Mouse (Mus musculus) embryonic facial prominence, embryonic 13.5 days (tissue): ENCODE measurements around the gene Mybl2. TPM values are rescaled to one million over a fixed set of nuclear protein-coding genes. Genes with fewer than 3 reads are reported as not detected.
"Not testable (repeated sequence)": the region's sequence is repeated elsewhere in the genome, so short reads cannot be mapped to it uniquely, and the experiment has no call there.

Experiments
- ATAC-seq: fragments of 200-750 bp; cut with Nextera tagmentation; 2 replicates; pipeline ENCODE4 v1.8.0; 2017; ENCODE audit warnings: low read depth; ENCODE audit not compliant: insufficient number of reproducible peaks, insufficient read depth, low FRiP score, low TSS enrichment
- H3K27ac ChIP-seq: fragments of 300-500 bp; sonication (generic); 2 replicates; pipeline ENCODE4 v1.5.1; 2015; ENCODE audit warnings: moderate library complexity, mild to moderate bottlenecking, inconsistent platforms
- H3K27me3 ChIP-seq: fragments of 300-500 bp; sonication (generic); 2 replicates; pipeline ENCODE4 v1.6.1; 2015; ENCODE audit warnings: mild to moderate bottlenecking, inconsistent platforms
- H3K36me3 ChIP-seq: fragments of 300-500 bp; sonication (generic); 2 replicates; pipeline ENCODE4 v1.6.1; 2015; ENCODE audit warnings: mild to moderate bottlenecking, inconsistent platforms
- H3K4me1 ChIP-seq: fragments of 300-500 bp; sonication (generic); 2 replicates; pipeline ENCODE4 v1.6.1; 2015; ENCODE audit warnings: inconsistent platforms
- H3K4me2 ChIP-seq: fragments of 300-500 bp; sonication (generic); 2 replicates; pipeline ENCODE4 v1.6.1; 2015; ENCODE audit warnings: moderate library complexity, mild to moderate bottlenecking, inconsistent platforms
- H3K4me3 ChIP-seq: fragments of 300-500 bp; sonication (generic); 2 replicates; pipeline ENCODE4 v1.5.1; 2015; ENCODE audit warnings: mild to moderate bottlenecking, inconsistent platforms
- H3K9ac ChIP-seq: fragments of 300-500 bp; sonication (generic); 2 replicates; pipeline ENCODE4 v1.6.1; 2015; ENCODE audit warnings: mild to moderate bottlenecking, inconsistent platforms
- H3K9me3 ChIP-seq: fragments of 300-500 bp; sonication (generic); 2 replicates; pipeline ENCODE4 v1.6.1; 2016; ENCODE audit warnings: inconsistent platforms
- WGBS: fragments of 180-500 bp; shearing (Covaris S2); methylation state at CpG from one replicate; pipeline ENCODE4 v1.1.7; 2015; ENCODE audit warnings: mixed read lengths; 5-methylcytosine and 5-hydroxymethylcytosine counted together
- polyA plus RNA-seq: library from polyadenylated mRNA; unstranded; fragments of >200 nt; fragmentation: Nextera tagmentation; extraction: Ambion mirVana; gene quantifications from 2 replicates; pipeline ENCODE4 v1.2.1, GENCODE M21; 2015

Mybl2 gene
- polyA plus RNA-seq, 1 experiment from 2014 or later = 31.3 TPM

- H3K36me3 ChIP-seq = no peaks in the 10 kb centered on the region
- ATAC-seq = no peak
- H3K4me1 ChIP-seq = peaks cover 26% of the 10 kb centered on the region
- peak overlapping the region; percentile 99 for H3K4me2 ChIP-seq
- peak overlapping the region; percentile 79 for H3K9ac ChIP-seq
- peak overlapping the region; percentile 51; the same call in 1 of the 2 replicates for H3K27ac ChIP-seq
- H3K9me3 ChIP-seq = no peaks in the 10 kb centered on the region
- peak overlapping the region; percentile 76 for H3K4me3 ChIP-seq
- no peaks in the 10 kb centered on the region for H3K27me3 ChIP-seq
- WGBS = 1% methylated on average over 38 of the region's 38 CpGs
These were observed 506 bp downstream of the Mybl2 start for GRCm38 (mm10) chr2:163054891-163055494.

DNA sequence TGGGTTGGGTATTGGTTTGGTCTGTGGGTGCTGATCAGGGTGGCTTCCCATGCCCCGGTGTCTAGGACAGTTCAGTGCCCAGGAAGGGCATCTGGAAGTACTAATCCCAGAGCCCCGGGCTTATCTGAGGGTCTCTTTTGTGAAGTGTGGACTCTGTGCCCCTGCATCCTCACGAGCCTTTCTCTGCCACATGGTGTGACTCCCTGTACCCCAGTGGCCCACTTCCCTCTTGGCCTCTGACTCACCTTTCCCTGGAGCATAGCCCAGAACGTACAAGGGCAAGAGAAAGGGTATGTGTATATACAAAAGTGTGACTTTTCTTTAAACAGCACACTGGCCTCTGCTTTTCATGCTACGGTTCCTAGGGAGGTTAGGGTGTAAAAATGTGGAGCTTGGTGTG, 1.2 kb downstream of the Mybl2 start:
- H3K4me3 ChIP-seq = peak overlapping the region; percentile 76
- WGBS = 34% methylated on average over 5 of the region's 5 CpGs
- H3K9ac ChIP-seq = peak overlapping the region; percentile 79
- ATAC-seq = no peak
- peak overlapping the region; percentile 99 for H3K4me2 ChIP-seq
- no peak overlapping the region for H3K27ac ChIP-seq
- H3K27me3 ChIP-seq = no peaks in the 10 kb centered on the region
- no peaks in the 10 kb centered on the region for H3K36me3 ChIP-seq
- H3K4me1 ChIP-seq = peaks cover 26% of the 10 kb centered on the region
- no peaks in the 10 kb centered on the region for H3K9me3 ChIP-seq

GRCm38 (mm10) chr2:163056584-163056983, 2.1 kb downstream of the Mybl2 start:
- 88% methylated on average over 9 of the region's 9 CpGs for WGBS
- peaks cover 26% of the 10 kb centered on the region for H3K4me1 ChIP-seq
- H3K27ac ChIP-seq = no peak overlapping the region
- ATAC-seq = no peak
- no peaks in the 10 kb centered on the region for H3K36me3 ChIP-seq
- no peaks in the 10 kb centered on the region for H3K9me3 ChIP-seq
- no peak overlapping the region for H3K4me2 ChIP-seq
- no peak overlapping the region for H3K4me3 ChIP-seq
- no peaks in the 10 kb centered on the region for H3K27me3 ChIP-seq
- no peak overlapping the region for H3K9ac ChIP-seq

DNA sequence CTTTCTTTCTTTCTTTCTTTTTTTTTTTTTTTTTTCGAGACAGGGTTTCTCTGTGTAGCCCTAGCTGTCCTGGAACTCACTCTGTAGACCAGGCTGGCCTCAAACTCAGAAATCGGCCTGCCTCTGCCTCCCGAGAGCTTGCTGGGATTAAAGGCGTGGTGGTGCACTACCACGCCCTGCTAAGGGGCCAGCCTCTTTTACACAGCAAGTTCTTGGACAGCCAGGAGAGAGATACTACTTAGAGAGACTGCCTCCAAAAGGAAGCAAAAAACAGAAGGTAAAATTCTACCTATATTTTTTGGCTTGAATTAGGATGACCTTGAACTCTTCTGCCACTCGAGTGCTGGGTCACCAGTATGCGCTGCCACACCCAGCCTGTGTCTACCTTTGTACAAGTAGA, 4.5 kb downstream of the Mybl2 start:
- H3K9ac ChIP-seq, H3K27ac ChIP-seq, H3K4me3 ChIP-seq, ATAC-seq, H3K9me3 ChIP-seq, H3K27me3 ChIP-seq, H3K4me2 ChIP-seq: not testable (repeated sequence)
- WGBS = 93% methylated on average over 6 of the region's 7 CpGs
- Histone ChIP-seq H3K4me1 (peaks cover 21% of the 10 kb centered on the region), H3K36me3 (peaks cover 15% of the 10 kb centered on the region)

GRCm38 (mm10) chr2:163060630-163061029, 6.1 kb downstream of the Mybl2 start:
- H3K4me2 ChIP-seq = no peak overlapping the region
- H3K9ac ChIP-seq = no peak overlapping the region
- 83% methylated on average over 6 of the region's 6 CpGs for WGBS
- no peak overlapping the region for H3K4me3 ChIP-seq
- peaks cover 8% of the 10 kb centered on the region for H3K4me1 ChIP-seq
- ATAC-seq = no peak
- H3K9me3 ChIP-seq = no peaks in the 10 kb centered on the region
- no peak overlapping the region for H3K27ac ChIP-seq
- H3K27me3 ChIP-seq = no peaks in the 10 kb centered on the region
- peaks cover 30% of the 10 kb centered on the region for H3K36me3 ChIP-seq

GRCm38 (mm10) chr2:163061203-163062118, 7.0 kb downstream of the Mybl2 start:
- Histone ChIP-seq H3K4me1 (peaks cover under 1% of the 10 kb centered on the region; the same call in 1 of the 2 replicates), H3K27ac (no peak overlapping the region), H3K4me3 (no peak overlapping the region), H3K9ac (no peak overlapping the region), H3K9me3 (no peaks in the 10 kb centered on the region), H3K27me3 (no peaks in the 10 kb centered on the region), H3K4me2 (no peak overlapping the region), H3K36me3 (peaks cover 34% of the 10 kb centered on the region)
- no peak for ATAC-seq
- 78% methylated on average over 8 of the region's 8 CpGs for WGBS

GRCm38 (mm10) chr2:163062119-163062508, 7.6 kb downstream of the Mybl2 start:
- no peak overlapping the region for H3K9ac ChIP-seq
- H3K36me3 ChIP-seq = peaks cover 34% of the 10 kb centered on the region
- H3K27ac ChIP-seq = no peak overlapping the region
- H3K27me3 ChIP-seq = no peaks in the 10 kb centered on the region
- no peak for ATAC-seq
- H3K4me1 ChIP-seq = no peaks in the 10 kb centered on the region
- H3K9me3 ChIP-seq = no peaks in the 10 kb centered on the region
- H3K4me3 ChIP-seq = no peak overlapping the region
- no peak overlapping the region for H3K4me2 ChIP-seq
- WGBS = 76% methylated on average over 6 of the region's 6 CpGs

GRCm38 (mm10) chr2:163066326-163066725, 11.8 kb downstream of the Mybl2 start:
- 98% methylated on average over 6 of the region's 6 CpGs for WGBS
- Histone ChIP-seq H3K27ac (no peak overlapping the region), H3K9ac (no peak overlapping the region), H3K9me3 (no peaks in the 10 kb centered on the region), H3K36me3 (peaks cover 48% of the 10 kb centered on the region), H3K27me3 (no peaks in the 10 kb centered on the region), H3K4me1 (no peaks in the 10 kb centered on the region), H3K4me2 (no peak overlapping the region), H3K4me3 (no peak overlapping the region)
- ATAC-seq = no peak

DNA sequence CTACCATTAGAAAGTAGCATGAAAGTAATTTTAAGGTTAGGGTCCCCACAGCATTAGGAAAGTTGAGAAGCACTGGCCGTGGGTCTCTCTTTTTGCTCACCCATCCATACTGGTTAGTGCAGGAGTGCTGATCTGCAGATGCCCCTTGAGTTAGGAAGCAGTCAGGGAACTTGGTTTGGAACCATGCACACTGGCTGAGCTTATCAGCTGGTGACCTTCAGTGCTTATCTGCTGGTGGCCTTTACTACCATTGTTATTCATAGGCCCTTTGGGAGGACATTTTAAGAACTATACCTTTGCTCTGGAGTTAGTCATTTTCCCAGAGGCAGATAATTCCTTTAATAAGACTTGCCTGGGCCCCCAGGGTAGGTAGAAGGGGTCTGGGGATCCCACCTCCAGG, 12.7 kb downstream of the Mybl2 start:
- no peak overlapping the region for H3K4me2 ChIP-seq
- H3K4me3 ChIP-seq = no peak overlapping the region
- 86% methylated on average over 1 of the region's 1 CpGs for WGBS
- ATAC-seq = no peak
- H3K27ac ChIP-seq = no peak overlapping the region
- no peak overlapping the region for H3K9ac ChIP-seq
- peaks cover 46% of the 10 kb centered on the region for H3K36me3 ChIP-seq
- no peaks in the 10 kb centered on the region for H3K9me3 ChIP-seq
- H3K4me1 ChIP-seq = no peaks in the 10 kb centered on the region
- no peaks in the 10 kb centered on the region for H3K27me3 ChIP-seq

- Histone ChIP-seq H3K4me1 (0 out of 2 replicates have a peak, but pooled peaks cover 5% of the 10 kb centered on the region), H3K27ac (no peak overlapping the region), H3K4me2 (no peak overlapping the region), H3K36me3 (peaks cover 42% of the 10 kb centered on the region), H3K4me3 (no peak overlapping the region), H3K9me3 (no peaks in the 10 kb centered on the region), H3K9ac (no peak overlapping the region), H3K27me3 (no peaks in the 10 kb centered on the region)
- WGBS = 77% methylated on average over 3 of the region's 3 CpGs
- no peak for ATAC-seq
These were observed 15.7 kb downstream of the Mybl2 start for GRCm38 (mm10) chr2:163070213-163070612.

DNA sequence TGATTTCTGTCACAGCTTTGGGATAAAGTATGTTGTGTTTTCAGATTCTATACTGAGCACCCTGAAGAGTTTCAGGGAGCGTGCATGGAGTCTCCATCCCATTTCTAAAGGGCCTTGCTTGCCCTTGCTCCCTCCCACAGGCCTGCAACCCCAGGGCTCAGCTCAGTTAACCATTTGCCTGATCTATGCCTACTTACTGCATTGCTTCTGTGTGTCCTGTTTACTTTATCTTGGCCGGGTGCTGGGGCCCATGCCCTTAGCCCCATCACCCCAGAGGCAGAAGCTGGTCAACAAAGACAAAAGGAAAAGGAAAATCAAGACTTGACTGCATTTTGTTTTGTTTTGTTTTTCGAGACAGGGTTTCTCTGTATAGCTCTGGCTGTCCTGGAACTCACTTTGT, 17.1 kb downstream of the Mybl2 start:
- H3K4me3 ChIP-seq = no peak overlapping the region
- H3K4me1 ChIP-seq = 0 out of 2 replicates have a peak, but pooled peaks cover 5% of the 10 kb centered on the region
- H3K27ac ChIP-seq = no peak overlapping the region
- ATAC-seq = no peak
- no peaks in the 10 kb centered on the region for H3K9me3 ChIP-seq
- H3K9ac ChIP-seq = no peak overlapping the region
- peaks cover 38% of the 10 kb centered on the region for H3K36me3 ChIP-seq
- 92% methylated on average over 3 of the region's 3 CpGs for WGBS
- no peaks in the 10 kb centered on the region for H3K27me3 ChIP-seq
- no peak overlapping the region for H3K4me2 ChIP-seq
